Mouse (Mus musculus) spleen, adult 2 months (tissue): Measurements from ENCODE around the gene Lexm. TPM values are rescaled to one million over a fixed set of nuclear protein-coding genes. Genes with fewer than 3 reads are reported as not detected.

Experiments used
- DNase-seq, 2 experiments: peaks; one replicate each; pipeline versions ENCODE4 v3.0.0 to v3.0.0-alpha.2; 2012 to 2021; ENCODE audit warnings: low spot score in 2 of 2, low read depth in 1 of 2
- H3K27ac ChIP-seq: fragments of 200-500 bp; 2 replicates; pipeline ENCODE4 v1.5.1; 2012; ENCODE audit warnings: low read length, inconsistent platforms; ENCODE audit not compliant: insufficient read depth
- H3K27me3 ChIP-seq: fragments of 200-500 bp; 2 replicates; pipeline ENCODE4 v1.6.1; 2012; ENCODE audit warnings: mild to moderate bottlenecking, moderate library complexity, low read length, inconsistent platforms; ENCODE audit not compliant: control insufficient read depth, insufficient read depth
- H3K36me3 ChIP-seq: fragments of 200-500 bp; 2 replicates; pipeline ENCODE4 v1.6.1; 2012; ENCODE audit warnings: mild to moderate bottlenecking, low read length, inconsistent platforms; ENCODE audit not compliant: control insufficient read depth, insufficient read depth
- H3K4me1 ChIP-seq: fragments of 200-500 bp; 2 replicates; pipeline ENCODE4 v1.6.1; 2011; ENCODE audit warnings: inconsistent platforms; ENCODE audit not compliant: control insufficient read depth, insufficient read depth, insufficient read length
- H3K4me3 ChIP-seq: fragments of 200-500 bp; 2 replicates; pipeline ENCODE4 v1.5.1; 2011; ENCODE audit warnings: mild to moderate bottlenecking, inconsistent platforms; ENCODE audit not compliant: insufficient read depth, insufficient read length; ENCODE audit errors: extremely low read depth
- CTCF ChIP-seq: fragments of 200-500 bp; IDR thresholded peaks from 2 replicates; pipeline ENCODE4 v1.5.1; 2011; ENCODE audit warnings: mild to moderate bottlenecking, inconsistent platforms; ENCODE audit not compliant: insufficient read depth, insufficient read length, insufficient replicate concordance; ENCODE audit errors: extremely low read depth
- POLR2A ChIP-seq: fragments of 200-500 bp; IDR thresholded peaks from 2 replicates; pipeline ENCODE4 v1.6.1; 2011; ENCODE audit warnings: low read depth, low read length, inconsistent platforms
- WGBS: fragments of 180-500 bp; shearing (Covaris S2); methylation state at CpG from one replicate; pipeline ENCODE4 v1.1.7; 2018; 5-methylcytosine and 5-hydroxymethylcytosine counted together
- polyA plus RNA-seq: library from polyadenylated mRNA; depleted of rRNA; stranded (reverse); fragments of >200 nt; gene quantifications from 2 replicates; pipeline ENCODE4 v1.2.3, GENCODE M21; 2012

Gene Lexm
- polyA plus RNA-seq, 1 experiment, result not detected

GRCm38 (mm10) chr4:106653051-106653450 is 36.0 kb upstream of the Lexm start:
- 95% methylated on average over 15 of the region's 15 CpGs for WGBS
- H3K4me3 ChIP-seq, result no peak overlapping the region

GRCm38 (mm10) chr4:106652546-106652945 is 35.5 kb upstream of the Lexm start:
- H3K36me3 ChIP-seq, result no peaks in the 10 kb centered on the region; the same call in 1 of the 2 replicates
- peaks cover 5% of the 10 kb centered on the region; the same call in 1 of the 2 replicates for H3K4me1 ChIP-seq
- no peak for DNase-seq
- no peak for TF ChIP-seq CTCF
- no peak for TF ChIP-seq POLR2A
- 82% methylated on average over 3 of the region's 3 CpGs for WGBS
- H3K4me3 ChIP-seq, result no peak overlapping the region
- H3K27me3 ChIP-seq, result no peaks in the 10 kb centered on the region
- no peak overlapping the region for H3K27ac ChIP-seq

More at GRCm38 (mm10) chr4:106653051-106653450, 36.0 kb upstream of the Lexm start:
- H3K27me3 ChIP-seq, result no peaks in the 10 kb centered on the region
- peaks cover 5% of the 10 kb centered on the region; the same call in 1 of the 2 replicates for H3K4me1 ChIP-seq
- no peak for DNase-seq
- TF ChIP-seq CTCF, result no peak
- no peak for TF ChIP-seq POLR2A
- peaks cover under 1% of the 10 kb centered on the region; the same call in 1 of the 2 replicates for H3K36me3 ChIP-seq
- H3K27ac ChIP-seq, result no peak overlapping the region

GRCm38 (mm10) chr4:106650833-106651527 is 33.9 kb upstream of the Lexm start, which contains the start of gene Pars2:
TSS of gene Pars2 (plus strand) at chr4:106651069.
- Histone ChIP-seq H3K36me3 (no peaks in the 10 kb centered on the region; the same call in 1 of the 2 replicates), H3K4me1 (peaks cover 5% of the 10 kb centered on the region; the same call in 1 of the 2 replicates), H3K27ac (peak within 1 kb of the TSS; percentile 74), H3K4me3 (peak within 1 kb of the TSS; percentile 92), H3K27me3 (no peaks in the 10 kb centered on the region)
- WGBS, result 3% methylated on average over 40 of the region's 40 CpGs
- peak; percentile 92 to 95 for DNase-seq
- TF ChIP-seq POLR2A (peak; percentile 80), CTCF (no peak)

- peaks cover 5% of the 10 kb centered on the region; the same call in 1 of the 2 replicates for H3K4me1 ChIP-seq
- no peaks in the 10 kb centered on the region for H3K36me3 ChIP-seq
- no peak for DNase-seq
- TF ChIP-seq CTCF (no peak), POLR2A (no peak)
- no peaks in the 10 kb centered on the region for H3K27me3 ChIP-seq
- no peak overlapping the region for H3K27ac ChIP-seq
- no peak overlapping the region for H3K4me3 ChIP-seq
- 93% methylated on average over 6 of the region's 6 CpGs for WGBS
Observed at GRCm38 (mm10) chr4:106647137-106647536, 30.1 kb upstream of the Lexm start.

GRCm38 (mm10) chr4:106645797-106646196 is 28.8 kb upstream of the Lexm start:
- WGBS, result 83% methylated on average over 5 of the region's 5 CpGs
- no peak for TF ChIP-seq POLR2A
- no peak for TF ChIP-seq CTCF
- no peaks in the 10 kb centered on the region for H3K36me3 ChIP-seq

GRCm38 (mm10) chr4:106644218-106644610 is 27.2 kb upstream of the Lexm start:
- no peak for DNase-seq
- TF ChIP-seq POLR2A (no peak), CTCF (no peak)
- no peaks in the 10 kb centered on the region for H3K36me3 ChIP-seq
- no peaks in the 10 kb centered on the region for H3K4me1 ChIP-seq
- 84% methylated on average over 6 of the region's 6 CpGs for WGBS
- H3K4me3 ChIP-seq, result no peak overlapping the region
- no peak overlapping the region for H3K27ac ChIP-seq
- no peaks in the 10 kb centered on the region for H3K27me3 ChIP-seq

More at GRCm38 (mm10) chr4:106645797-106646196, 28.8 kb upstream of the Lexm start:
- Histone ChIP-seq H3K27ac (no peak overlapping the region), H3K27me3 (no peaks in the 10 kb centered on the region), H3K4me1 (no peaks in the 10 kb centered on the region), H3K4me3 (no peak overlapping the region)
- no peak for DNase-seq

GRCm38 (mm10) chr4:106643483-106644217 is 26.6 kb upstream of the Lexm start:
- DNase-seq, result no peak
- no peak overlapping the region for H3K4me3 ChIP-seq
- no peak for TF ChIP-seq POLR2A
- no peak for TF ChIP-seq CTCF
- H3K4me1 ChIP-seq, result no peaks in the 10 kb centered on the region
- WGBS, result 25% methylated on average over 8 of the region's 8 CpGs
- H3K36me3 ChIP-seq, result no peaks in the 10 kb centered on the region
- H3K27me3 ChIP-seq, result no peaks in the 10 kb centered on the region
- H3K27ac ChIP-seq, result no peak overlapping the region
